Mouse (Mus musculus): ENCODE measurements at regions not wholly inside any gene's neighbourhood (a gene's known extent, or its start where the extent isn't known, plus 50 kb on each side); places are given as distances from the start of the nearest gene placed in this dataset.

GRCm38 (mm10) chr3:58071574-58071973 is 223.7 kb upstream of the Pfn2 start:
- in situ Hi-C loops (cut with MboI, MseI) = no loop called here

GRCm38 (mm10) chr3:58072230-58072839 is 224.5 kb upstream of the Pfn2 start:
- in situ Hi-C loops (cut with MboI, MseI) = no loop called here

- in situ Hi-C loops (cut with MboI, MseI) = no loop called here
These were observed 241.7 kb upstream of the Pfn2 start for GRCm38 (mm10) chr3:58089344-58090139.

- in situ Hi-C loops (cut with MboI, MseI) = no loop called here
These were observed 242.5 kb upstream of the Pfn2 start for GRCm38 (mm10) chr3:58090396-58090795.

- in situ Hi-C loops (cut with MboI, MseI) = no loop called here
These were observed 243.7 kb upstream of the Pfn2 start for GRCm38 (mm10) chr3:58091466-58092176.

- in situ Hi-C loops (cut with MboI, MseI) = no loop called here
These were observed 263.1 kb upstream of the Pfn2 start for GRCm38 (mm10) chr3:58110911-58111476.

GRCm38 (mm10) chr3:58112431-58112856 is 264.6 kb upstream of the Pfn2 start:
- in situ Hi-C loops (cut with MboI, MseI) = no loop called here

- in situ Hi-C loops (cut with MboI, MseI) = no loop called here
These were observed 266.1 kb upstream of the Pfn2 start for GRCm38 (mm10) chr3:58113941-58114340.

- in situ Hi-C loops (cut with MboI, MseI) = no loop called here
These were observed 267.6 kb upstream of the Pfn2 start for GRCm38 (mm10) chr3:58115511-58115910.

- in situ Hi-C loops (cut with MboI, MseI) = no loop called here
These were observed 269.0 kb upstream of the Pfn2 start for GRCm38 (mm10) chr3:58116848-58117247.

- in situ Hi-C loops (cut with MboI, MseI) = loop anchor here (5.0 to 10.0 kb wide), 2 partner anchors 278 to 455 kb away; no protein-coding TSS in a partner anchor
These were observed 272.2 kb upstream of the Pfn2 start for GRCm38 (mm10) chr3:58120051-58120450.

GRCm38 (mm10) chr3:58122456-58123359 is 274.8 kb upstream of the Pfn2 start:
- in situ Hi-C loops (cut with MboI, MseI) = loop anchor here (5.0 to 10.0 kb wide), 2 partner anchors 280 to 458 kb away; no protein-coding TSS in a partner anchor

GRCm38 (mm10) chr3:58123396-58124077 is 275.7 kb upstream of the Pfn2 start:
- in situ Hi-C loops (cut with MboI, MseI) = loop anchor here (5.0 to 10.0 kb wide), 2 partner anchors 281 to 459 kb away; no protein-coding TSS in a partner anchor

GRCm38 (mm10) chr3:58124886-58125285 is 277.0 kb upstream of the Pfn2 start:
- in situ Hi-C loops (cut with MboI, MseI) = loop anchor here (5.0 to 10.0 kb wide), 2 partner anchors 283 to 460 kb away; no protein-coding TSS in a partner anchor

GRCm38 (mm10) chr3:58126996-58127395 is 279.1 kb upstream of the Pfn2 start:
- in situ Hi-C loops (cut with MboI, MseI) = loop anchor here (10.0 kb wide), 1 partner anchor 462 kb away; no protein-coding TSS in a partner anchor

GRCm38 (mm10) chr3:58128059-58128458 is 280.2 kb upstream of the Pfn2 start:
- in situ Hi-C loops (cut with MboI, MseI) = loop anchor here (10.0 kb wide), 1 partner anchor 463 kb away; no protein-coding TSS in a partner anchor

- in situ Hi-C loops (cut with MboI, MseI) = loop anchor here (10.0 kb wide), 1 partner anchor 465 kb away; no protein-coding TSS in a partner anchor
These were observed 281.6 kb upstream of the Pfn2 start for GRCm38 (mm10) chr3:58129358-58129903.

- in situ Hi-C loops (cut with MboI, MseI) = no loop called here
These were observed 278.7 kb upstream of the Tsc22d2 start for GRCm38 (mm10) chr3:58135607-58136365.
